Mouse (Mus musculus) cerebellum, adult 2 months (tissue): Measurements from ENCODE around the gene Plagl2.

Experiments
- CTCF ChIP-seq: fragments of 200-500 bp; IDR thresholded peaks from 2 replicates; pipeline ENCODE4 v1.5.1; 2011; ENCODE audit warnings: low read depth, mild to moderate bottlenecking, control low read depth, low read length, moderate library complexity, borderline replicate concordance; ENCODE audit not compliant: insufficient read depth
- POLR2A ChIP-seq: fragments of 200-500 bp; IDR thresholded peaks from 2 replicates; pipeline ENCODE4 v1.6.1; 2011; ENCODE audit warnings: low read length, control low read depth, borderline replicate concordance; ENCODE audit not compliant: insufficient read depth

DNA sequence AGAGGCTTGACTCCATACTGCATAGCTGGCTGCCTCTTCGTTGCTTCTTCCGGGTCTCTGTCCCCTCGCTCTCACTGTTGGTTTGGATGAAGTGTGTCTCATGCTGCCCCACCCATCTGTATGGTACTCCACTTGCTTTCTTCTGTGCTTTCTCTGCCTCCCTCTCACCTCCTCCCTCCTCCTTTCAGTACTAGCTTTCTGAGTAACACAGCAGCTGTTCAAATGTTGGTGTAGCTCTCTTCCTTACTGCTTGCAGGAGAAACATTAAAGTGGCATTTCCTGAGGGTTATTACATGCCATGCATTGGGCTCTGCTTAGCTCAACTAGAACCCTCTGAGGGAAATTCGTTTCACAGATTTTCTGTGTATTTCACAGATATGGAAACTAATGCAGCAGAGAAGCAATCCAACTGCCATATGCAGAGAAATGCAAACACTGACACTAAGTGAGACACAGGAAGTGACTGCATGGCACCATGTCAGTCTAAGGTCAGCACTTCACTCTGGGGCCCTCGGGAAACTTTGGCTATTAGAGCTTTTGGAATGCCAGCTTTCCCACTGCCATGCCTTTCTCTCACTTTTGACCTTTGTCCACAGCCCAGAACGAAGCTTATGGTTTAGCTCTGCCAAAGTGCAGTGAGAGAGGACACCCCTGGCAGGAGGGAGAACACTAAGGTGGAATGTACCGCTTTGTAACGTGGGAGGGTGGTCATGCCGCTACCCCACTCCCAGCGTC is 61.9 kb downstream of the Plagl2 start:
- TF ChIP-seq CTCF: no peak
- TF ChIP-seq POLR2A: no peak
